18 mouse cellular contexts compared by ENCODE assay signal in the genomic region with DNA sequence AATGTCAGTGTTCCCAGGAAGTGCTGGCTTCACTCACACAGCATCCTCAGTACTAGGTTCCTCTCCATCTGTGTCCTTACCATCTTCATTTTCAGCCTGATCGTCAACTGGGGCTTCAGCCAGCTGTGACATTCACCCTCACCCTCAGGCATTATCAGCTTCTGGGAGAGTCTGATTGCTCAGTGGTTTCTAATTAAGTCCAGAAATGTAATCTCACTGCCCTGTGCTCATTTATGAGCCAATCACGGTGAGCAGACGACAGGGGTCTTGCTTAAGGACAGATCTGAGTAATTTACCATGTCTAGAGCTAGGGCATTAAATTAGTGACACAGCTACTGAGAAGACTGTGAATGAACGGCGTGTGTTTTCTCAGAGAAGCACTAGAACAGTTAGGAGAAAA.
DNase-seq lines count a peak whose midpoint lies in the region; ATAC-seq lines count a peak whose summit lies in the region.
"Had no signal": no experiment of that assay in that cellular context is flagged by ENCODE, and none has a peak within 500 bp of the region (broad histone marks: within the 10 kb centered on the region; RNA-seq: fewer than 3 reads in every experiment).

No protein-coding gene starts in this region.

- ATAC-seq in hindbrain, embryonic 11.5 days (ENCODE audit: low FRiP score) = peak; percentile 77
- ATAC-seq in midbrain, embryonic 15.5 days (replicated peaks) = peak; percentile 62; the same call in 1 of the 2 replicates
- ATAC-seq: CD4-positive, CD25-positive, alpha-beta regulatory T cell, adult 4 months; forebrain, embryonic 14.5 days had no signal

- DNase-seq in left cerebral cortex, postnatal 4 days = peak; percentile 9
- DNase-seq in left cerebral cortex, adult 9 months (ENCODE audit: low spot score in 2 of 2) = no peak
- DNase-seq in embryo, embryonic 10.5 days (ENCODE audit: low spot score) = peak; percentile 15
- peak; percentile 23 for DNase-seq in hindbrain, embryonic 11.5 days (ENCODE audit: low spot score)
- no peak for DNase-seq in layer of hippocampus, postnatal 36 days
- DNase-seq in lung, postnatal 10 days = no peak
- DNase-seq: adrenal gland, postnatal 10 days; gastrocnemius, adult 2 months; heart, adult 2 months; liver; right cerebral cortex, adult 18-20 months; spleen, adult 18-20 months; thymus, postnatal 14 days had no signal

- no peaks in the 10 kb centered on the region for H3K36me3 ChIP-seq in hindbrain, embryonic 11.5 days (ENCODE audit: control insufficient read depth, insufficient read depth, low read length)
- no peaks in the 10 kb centered on the region for H3K36me3 ChIP-seq in midbrain, embryonic 15.5 days (replicated peaks)
- H3K36me3 ChIP-seq: lung, embryonic 15.5 days had no signal

- intact Hi-C loops in left cerebral cortex, postnatal 4 days (cut with DNase I) = no loop called here

- no peak overlapping the region for H3K9ac ChIP-seq in hindbrain, embryonic 11.5 days (ENCODE audit: low read depth, low read length)
- no peak overlapping the region for H3K9ac ChIP-seq in midbrain, embryonic 15.5 days
- H3K9ac ChIP-seq: lung, embryonic 15.5 days had no signal

- H3K4me3 ChIP-seq in hindbrain, embryonic 11.5 days (ENCODE audit: low read depth, low read length) = no peak overlapping the region
- no peak overlapping the region for H3K4me3 ChIP-seq in midbrain, embryonic 15.5 days
- H3K4me3 ChIP-seq: gastrocnemius, adult 2 months; heart, adult 2 months; lung, embryonic 15.5 days; megakaryocyte, embryonic 14.5 days had no signal

- no peak overlapping the region for H3K4me2 ChIP-seq in hindbrain, embryonic 11.5 days (replicated peaks; ENCODE audit: low read depth, low read length)
- H3K4me2 ChIP-seq in midbrain, embryonic 15.5 days = no peak overlapping the region
- H3K4me2 ChIP-seq: lung, embryonic 15.5 days had no signal

- H3K4me1 ChIP-seq in hindbrain, embryonic 11.5 days (replicated peaks; ENCODE audit: control insufficient read depth, insufficient read depth, low read length) = no peaks in the 10 kb centered on the region
- no peaks in the 10 kb centered on the region for H3K4me1 ChIP-seq in midbrain, embryonic 15.5 days
- H3K4me1 ChIP-seq: lung, embryonic 15.5 days; megakaryocyte, embryonic 14.5 days had no signal

- H3K27ac ChIP-seq in hindbrain, embryonic 11.5 days (ENCODE audit: low read depth, low read length) = no peak overlapping the region; the same call in 1 of the 2 replicates
- no peak overlapping the region for H3K27ac ChIP-seq in midbrain, embryonic 15.5 days
- H3K27ac ChIP-seq: gastrocnemius, adult 2 months; heart, adult 2 months; lung, embryonic 15.5 days had no signal

- 50% methylated on average over 5 of the region's 5 CpGs for WGBS in hindbrain, embryonic 11.5 days
- WGBS in midbrain, embryonic 15.5 days = 25% methylated on average over 5 of the region's 5 CpGs

- no peaks in the 10 kb centered on the region for H3K27me3 ChIP-seq in hindbrain, embryonic 11.5 days (ENCODE audit: control insufficient read depth, insufficient read depth, low read length)
- no peaks in the 10 kb centered on the region for H3K27me3 ChIP-seq in midbrain, embryonic 15.5 days (replicated peaks)
- H3K27me3 ChIP-seq: lung, embryonic 15.5 days; megakaryocyte, embryonic 14.5 days had no signal

- H3K9me3 ChIP-seq in hindbrain, embryonic 11.5 days (ENCODE audit: control insufficient read depth, low read length) = no peaks in the 10 kb centered on the region
- H3K9me3 ChIP-seq in midbrain, embryonic 15.5 days = no peaks in the 10 kb centered on the region
- H3K9me3 ChIP-seq: lung, embryonic 15.5 days had no signal

Comparison
In these comparisons a context has a peak if more than half of its experiments do, and no peak if none do; other contexts are left out.
1. DNase-seq: peak in left cerebral cortex, postnatal 4 days (single experiment), embryo, embryonic 10.5 days (single experiment) and hindbrain, embryonic 11.5 days (single experiment); none in left cerebral cortex, adult 9 months (0 of 2), layer of hippocampus, postnatal 36 days (0 of 2) and lung, postnatal 10 days (single experiment).